Mouse (Mus musculus) right cerebral cortex, postnatal 4 days (tissue): Measurements from ENCODE around the gene Wdr83.

Experiments
- DNase-seq: peaks from one replicate; pipeline ENCODE4 v3.0.0-alpha.2; 2022

Wdr83 gene

GRCm38 (mm10) chr8:85033867-85034266 lies 47.2 kb downstream of the Wdr83 start:
- no peak for DNase-seq

GRCm38 (mm10) chr8:85032622-85033311 lies 48.3 kb downstream of the Wdr83 start:
- DNase-seq, result no peak

GRCm38 (mm10) chr8:85029271-85029670 lies 51.8 kb downstream of the Wdr83 start:
- no peak for DNase-seq

GRCm38 (mm10) chr8:85027922-85028321 lies 53.2 kb downstream of the Wdr83 start:
- no peak for DNase-seq

- no peak for DNase-seq
Measured at GRCm38 (mm10) chr8:85027516-85027855, 53.6 kb downstream of the Wdr83 start.

GRCm38 (mm10) chr8:85026670-85027515 lies 54.2 kb downstream of the Wdr83 start, which contains the start of gene Trir:
Trir (plus strand) TSS chr8:85026823.
- peak; percentile 89 for DNase-seq

GRCm38 (mm10) chr8:85025098-85025932 lies 55.8 kb downstream of the Wdr83 start, which contains the start of gene Asna1:
Asna1 (minus strand) TSS chr8:85025281.
- peak; percentile 82 for DNase-seq
